Mouse (Mus musculus) R1 (cell line): ENCODE data around the gene Gna13.
A peak's percentile ranks its signal among the peaks of the same experiment; 100 is the strongest.

Experiments used
- DNase-seq: peaks from one replicate; pipeline ENCODE4 v3.0.0-alpha.2; 2018; ENCODE audit warnings: low read depth, low spot score

The Gna13 gene

GRCm38 (mm10) chr11:109420567-109420962 lies 57.9 kb downstream of the Gna13 start:
- DNase-seq = no peak

- no peak for DNase-seq
Measured at GRCm38 (mm10) chr11:109421205-109421604, 58.6 kb downstream of the Gna13 start.

- peak; percentile 32 for DNase-seq
Measured at GRCm38 (mm10) chr11:109422263-109422662, 59.6 kb downstream of the Gna13 start.

GRCm38 (mm10) chr11:109423294-109423693 lies 60.7 kb downstream of the Gna13 start:
- no peak for DNase-seq

GRCm38 (mm10) chr11:109425392-109426271 lies 63.0 kb downstream of the Gna13 start, which contains the start of gene Amz2:
TSS of gene Amz2 (plus strand) at chr11:109425946.
- DNase-seq = peak; percentile 98

- no peak for DNase-seq
Measured at GRCm38 (mm10) chr11:109426272-109426586, 63.6 kb downstream of the Gna13 start.

- DNase-seq = no peak
Measured at GRCm38 (mm10) chr11:109427353-109427752, 64.7 kb downstream of the Gna13 start.

- no peak for DNase-seq
Measured at GRCm38 (mm10) chr11:109434233-109434798, 71.7 kb downstream of the Gna13 start.

GRCm38 (mm10) chr11:109436889-109437288 lies 74.3 kb downstream of the Gna13 start:
- DNase-seq = no peak

- no peak for DNase-seq
Measured at GRCm38 (mm10) chr11:109439209-109439608, 76.6 kb downstream of the Gna13 start.

GRCm38 (mm10) chr11:109439829-109440340 lies 77.3 kb downstream of the Gna13 start:
- DNase-seq = peak; percentile 45

GRCm38 (mm10) chr11:109440641-109441040 lies 78.0 kb downstream of the Gna13 start:
- DNase-seq = no peak

GRCm38 (mm10) chr11:109441119-109441518 lies 78.5 kb downstream of the Gna13 start:
- DNase-seq = peak; percentile 74

GRCm38 (mm10) chr11:109442166-109442730 lies 79.6 kb downstream of the Gna13 start:
- DNase-seq = no peak

GRCm38 (mm10) chr11:109443468-109444263 lies 81.0 kb downstream of the Gna13 start:
- no peak for DNase-seq

- DNase-seq = peak; percentile 73
Measured at GRCm38 (mm10) chr11:109444600-109444999, 82.0 kb downstream of the Gna13 start.

GRCm38 (mm10) chr11:109445438-109446035 lies 82.9 kb downstream of the Gna13 start:
- peak; percentile 57 for DNase-seq
